Mouse (Mus musculus) hindbrain, embryonic 15.5 days (tissue): ENCODE results near the gene Ranbp9. TPM values are rescaled to one million over a fixed set of nuclear protein-coding genes. Genes with fewer than 3 reads are reported as not detected.

ENCODE experiments used
- ATAC-seq: fragments of 200-750 bp; cut with Nextera tagmentation; 2 replicates; pipeline ENCODE4 v1.8.0; 2017; ENCODE audit warnings: low read depth, moderate number of reproducible peaks, moderate TSS enrichment; ENCODE audit not compliant: low FRiP score
- H3K27ac ChIP-seq: fragments of 300-500 bp; sonication (generic); replicated peaks from 2 replicates; pipeline ENCODE4 v1.5.1; 2015; ENCODE audit warnings: mild to moderate bottlenecking, inconsistent platforms
- H3K27me3 ChIP-seq: fragments of 300-500 bp; sonication (generic); 2 replicates; pipeline ENCODE4 v1.6.1; 2015; ENCODE audit warnings: control low read depth, inconsistent platforms
- H3K36me3 ChIP-seq: fragments of 300-500 bp; sonication (generic); 2 replicates; pipeline ENCODE4 v1.6.1; 2015; ENCODE audit warnings: control low read depth, inconsistent platforms
- H3K4me1 ChIP-seq: fragments of 300-500 bp; sonication (generic); replicated peaks from 2 replicates; pipeline ENCODE4 v1.6.1; 2015; ENCODE audit warnings: control low read depth, inconsistent platforms
- H3K4me2 ChIP-seq: fragments of 300-500 bp; sonication (generic); 2 replicates; pipeline ENCODE4 v1.6.1; 2015; ENCODE audit warnings: moderate library complexity, mild to moderate bottlenecking, inconsistent platforms
- H3K4me3 ChIP-seq: fragments of 300-500 bp; sonication (generic); 2 replicates; pipeline ENCODE4 v1.5.1; 2015; ENCODE audit warnings: mild to moderate bottlenecking, inconsistent platforms
- H3K9ac ChIP-seq: fragments of 300-500 bp; sonication (generic); 2 replicates; pipeline ENCODE4 v1.6.1; 2015; ENCODE audit warnings: inconsistent platforms
- H3K9me3 ChIP-seq: fragments of 300-500 bp; sonication (generic); 2 replicates; pipeline ENCODE4 v1.6.1; 2016; ENCODE audit warnings: control low read depth, inconsistent platforms
- whole genome bisulfite sequencing: fragments of 180-500 bp; shearing (Covaris S2); methylation state at CpG from one replicate; pipeline ENCODE4 v1.1.7; 2015; 5-methylcytosine and 5-hydroxymethylcytosine counted together
- polyA plus RNA-seq: library from polyadenylated mRNA; unstranded; fragments of >200 nt; fragmentation: Nextera tagmentation; extraction: Ambion mirVana; gene quantifications from 2 replicates; pipeline ENCODE4 v1.2.1, GENCODE M21; 2015

The Ranbp9 gene
- polyA plus RNA-seq = 13.6 and 14.6 TPM in 2 replicates

GRCm38 (mm10) chr13:43480957-43481858, at the start of gene Ranbp9:
Gene Ranbp9 (minus strand): TSS chr13:43481282.
- H3K27ac ChIP-seq = peak within 1 kb of the TSS; percentile 98
- no peaks in the 10 kb centered on the region for H3K9me3 ChIP-seq
- peaks cover 32% of the 10 kb centered on the region for H3K4me1 ChIP-seq
- H3K4me3 ChIP-seq = peak within 1 kb of the TSS; percentile 89
- under 1% methylated on average over 99 of the region's 132 CpGs for WGBS
- no peaks in the 10 kb centered on the region for H3K36me3 ChIP-seq
- H3K4me2 ChIP-seq = peak within 1 kb of the TSS; percentile 70
- ATAC-seq = peak; percentile 89
- peak within 1 kb of the TSS; percentile 98 for H3K9ac ChIP-seq
- no peaks in the 10 kb centered on the region for H3K27me3 ChIP-seq

DNA sequence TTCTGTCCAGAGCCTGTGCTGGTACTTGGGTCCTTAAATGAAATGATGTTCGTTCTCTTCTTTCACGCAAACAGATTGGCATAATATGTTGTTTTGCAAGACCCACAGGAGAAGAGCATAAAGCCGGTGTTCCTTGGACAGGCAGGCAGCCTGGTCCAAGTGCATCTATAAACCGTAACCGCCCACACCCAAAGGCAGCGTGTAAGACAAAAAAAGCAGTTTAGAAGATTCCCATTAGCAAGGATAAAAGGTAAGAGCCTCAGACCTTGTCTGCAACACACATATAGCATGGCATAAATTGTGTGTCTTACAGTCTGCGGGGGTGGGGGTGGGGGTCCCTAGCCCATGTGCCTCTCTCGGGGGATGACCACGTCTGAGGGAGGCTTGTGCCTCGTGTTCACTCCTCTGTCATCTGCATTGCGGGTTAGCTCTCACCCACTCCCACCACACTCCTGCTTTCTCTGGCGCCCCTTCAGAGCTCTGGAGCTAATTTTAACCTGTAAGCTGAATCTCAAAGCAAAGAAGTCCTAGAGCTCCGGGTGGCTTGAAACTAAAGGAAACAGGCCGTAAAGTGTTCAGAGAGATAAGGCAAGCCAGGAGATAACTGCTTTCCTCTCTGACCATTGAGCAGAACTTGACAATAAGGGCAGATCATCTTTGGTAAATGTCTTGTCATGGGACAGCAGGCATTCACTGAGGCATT, 49.2 kb upstream of the Ranbp9 start:
- peak overlapping the region; percentile 67 for H3K27ac ChIP-seq
- H3K9me3 ChIP-seq = no peaks in the 10 kb centered on the region
- no peak for ATAC-seq
- peaks cover 32% of the 10 kb centered on the region for H3K4me1 ChIP-seq
- H3K36me3 ChIP-seq = no peaks in the 10 kb centered on the region
- H3K4me3 ChIP-seq = no peak overlapping the region
- no peaks in the 10 kb centered on the region for H3K27me3 ChIP-seq
- WGBS = 52% methylated on average over 14 of the region's 14 CpGs
- H3K4me2 ChIP-seq = no peak overlapping the region; the same call in 1 of the 2 replicates
- H3K9ac ChIP-seq = no peak overlapping the region

DNA sequence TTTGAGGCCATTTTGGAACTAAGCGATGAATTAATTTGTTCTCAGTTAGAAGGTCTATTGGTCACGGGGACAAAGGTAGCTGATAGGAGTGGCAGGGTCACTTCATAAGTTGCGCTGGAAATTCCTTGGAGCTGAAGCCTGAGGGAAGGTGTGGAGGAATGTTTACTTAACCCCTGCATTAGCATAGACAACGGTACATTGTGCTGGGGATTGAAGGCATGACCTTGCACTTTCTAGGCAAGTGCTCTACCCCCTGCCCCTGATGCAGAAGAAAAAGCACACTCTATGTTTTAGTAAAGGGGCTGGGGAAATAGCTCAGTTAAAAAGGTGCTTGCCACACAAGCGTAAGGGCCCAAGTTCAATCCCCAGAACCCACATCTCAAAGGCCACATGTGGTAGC, 45.2 kb upstream of the Ranbp9 start:
- Histone ChIP-seq H3K4me3 (no peak overlapping the region), H3K4me2 (no peak overlapping the region), H3K27ac (no peak overlapping the region), H3K27me3 (no peaks in the 10 kb centered on the region), H3K9me3 (no peaks in the 10 kb centered on the region), H3K36me3 (no peaks in the 10 kb centered on the region), H3K4me1 (peaks cover 33% of the 10 kb centered on the region), H3K9ac (no peak overlapping the region)
- ATAC-seq = no peak
- WGBS = 86% methylated on average over 5 of the region's 5 CpGs

- Histone ChIP-seq H3K27me3 (no peaks in the 10 kb centered on the region), H3K9me3 (no peaks in the 10 kb centered on the region), H3K4me1 (peaks cover 26% of the 10 kb centered on the region), H3K36me3 (no peaks in the 10 kb centered on the region), H3K4me3 (no peak overlapping the region), H3K9ac (no peak overlapping the region), H3K27ac (peak overlapping the region; percentile 56), H3K4me2 (no peak overlapping the region)
- ATAC-seq = no peak
- WGBS = 46% methylated on average over 16 of the region's 16 CpGs
These were observed 44.5 kb upstream of the Ranbp9 start for GRCm38 (mm10) chr13:43525363-43526134.

DNA sequence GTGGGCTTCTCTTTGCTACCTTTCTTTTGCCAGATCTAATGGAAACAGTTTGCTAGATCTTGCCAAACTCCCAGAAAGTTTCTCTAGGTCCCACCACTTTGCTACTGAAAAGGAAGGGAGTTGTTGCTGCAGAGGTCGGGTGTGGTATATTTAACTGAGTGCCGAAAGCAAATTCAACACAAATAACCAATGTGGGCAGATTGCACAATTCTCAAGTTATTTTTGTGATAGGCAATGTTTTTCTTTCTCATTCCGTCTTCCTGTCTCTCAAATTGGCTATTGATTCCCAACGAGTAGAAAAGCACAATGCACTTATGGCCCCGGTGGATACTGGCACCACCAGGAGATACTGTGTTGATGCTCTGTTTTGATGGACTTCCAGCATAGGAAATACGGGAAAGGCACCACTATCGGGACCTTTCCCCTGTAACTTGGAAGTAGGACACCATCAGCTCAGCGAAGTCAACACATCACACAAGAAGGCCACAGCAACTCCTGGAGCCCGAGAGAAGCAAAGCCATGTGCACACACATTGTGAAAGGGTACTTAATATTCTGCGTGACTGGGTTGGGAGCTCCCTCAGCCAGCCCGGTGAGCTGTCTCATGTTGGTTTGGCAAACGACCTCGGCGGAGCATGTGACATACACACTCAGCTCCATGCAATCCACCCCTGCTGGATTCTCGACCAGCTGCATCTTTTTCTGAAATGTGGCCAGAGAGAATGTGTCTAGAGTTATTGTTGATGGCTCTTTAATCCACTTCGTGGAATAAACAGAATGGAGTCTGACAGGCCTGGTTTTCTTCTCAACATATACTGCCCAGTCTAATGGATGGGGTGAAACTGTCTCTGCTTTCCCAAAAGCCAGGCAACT, 43.6 kb upstream of the Ranbp9 start:
- 48% methylated on average over 16 of the region's 16 CpGs for WGBS
- peak overlapping the region; percentile 56 for H3K27ac ChIP-seq
- no peaks in the 10 kb centered on the region for H3K36me3 ChIP-seq
- no peaks in the 10 kb centered on the region for H3K27me3 ChIP-seq
- H3K4me1 ChIP-seq = peaks cover 20% of the 10 kb centered on the region
- H3K4me2 ChIP-seq = no peak overlapping the region
- no peak overlapping the region for H3K9ac ChIP-seq
- no peak overlapping the region for H3K4me3 ChIP-seq
- ATAC-seq = peak; percentile 76
- no peaks in the 10 kb centered on the region for H3K9me3 ChIP-seq

GRCm38 (mm10) chr13:43523906-43524480, 42.9 kb upstream of the Ranbp9 start:
- no peak for ATAC-seq
- Histone ChIP-seq H3K27me3 (no peaks in the 10 kb centered on the region), H3K27ac (no peak overlapping the region), H3K9ac (no peak overlapping the region), H3K36me3 (no peaks in the 10 kb centered on the region), H3K9me3 (no peaks in the 10 kb centered on the region), H3K4me1 (peaks cover 20% of the 10 kb centered on the region), H3K4me3 (no peak overlapping the region), H3K4me2 (no peak overlapping the region)
- WGBS = 68% methylated on average over 7 of the region's 7 CpGs

DNA sequence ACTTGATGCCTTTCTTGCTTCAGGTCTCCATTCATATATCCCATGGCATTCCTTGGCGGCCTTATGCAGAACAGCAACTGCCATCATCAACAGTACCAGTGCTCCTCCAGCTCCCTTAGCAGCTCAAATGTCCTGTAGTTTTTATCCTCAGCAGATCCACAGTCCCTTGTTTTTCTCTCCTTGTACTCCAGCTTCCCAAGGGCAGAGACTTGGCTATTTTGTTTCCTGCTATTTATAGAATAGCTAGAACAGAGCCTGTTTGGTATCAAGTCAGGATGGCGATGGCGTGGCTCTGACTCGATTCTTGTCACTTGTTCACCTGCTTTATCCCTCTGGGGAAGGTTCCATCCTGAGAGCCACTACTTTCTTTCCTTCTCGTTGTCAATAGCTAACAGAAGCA, 40.9 kb upstream of the Ranbp9 start:
- H3K27ac ChIP-seq = no peak overlapping the region
- no peaks in the 10 kb centered on the region for H3K27me3 ChIP-seq
- WGBS = 90% methylated on average over 5 of the region's 5 CpGs
- H3K4me3 ChIP-seq = no peak overlapping the region
- ATAC-seq = no peak
- no peak overlapping the region for H3K4me2 ChIP-seq
- no peak overlapping the region for H3K9ac ChIP-seq
- H3K36me3 ChIP-seq = no peaks in the 10 kb centered on the region
- H3K9me3 ChIP-seq = no peaks in the 10 kb centered on the region
- peaks cover 26% of the 10 kb centered on the region for H3K4me1 ChIP-seq

DNA sequence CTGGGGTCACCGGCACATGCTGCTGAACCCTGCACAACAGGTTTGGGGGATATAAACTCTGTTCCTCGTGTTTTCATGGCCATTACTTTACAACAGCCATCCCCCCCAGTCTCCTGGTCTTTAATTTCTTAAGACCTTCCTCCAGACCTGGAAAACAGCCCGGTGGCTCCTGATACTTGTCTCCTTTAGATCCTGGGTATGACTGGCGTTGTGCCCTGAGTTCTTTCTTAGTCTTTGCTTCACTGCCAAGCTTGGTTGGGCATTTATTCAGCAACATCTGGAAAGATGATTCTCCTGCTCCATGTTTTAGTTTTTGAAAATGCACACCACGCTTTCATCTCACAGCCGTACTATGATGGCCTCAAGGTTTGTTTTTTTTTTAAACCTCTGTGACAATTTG, 38.2 kb upstream of the Ranbp9 start:
- Histone ChIP-seq H3K27ac (no peak overlapping the region), H3K4me3 (no peak overlapping the region), H3K36me3 (no peaks in the 10 kb centered on the region), H3K9me3 (no peaks in the 10 kb centered on the region), H3K4me1 (peaks cover 11% of the 10 kb centered on the region; the same call in 1 of the 2 replicates), H3K4me2 (no peak overlapping the region), H3K9ac (no peak overlapping the region), H3K27me3 (no peaks in the 10 kb centered on the region)
- WGBS = 86% methylated on average over 6 of the region's 6 CpGs
- ATAC-seq = no peak

DNA sequence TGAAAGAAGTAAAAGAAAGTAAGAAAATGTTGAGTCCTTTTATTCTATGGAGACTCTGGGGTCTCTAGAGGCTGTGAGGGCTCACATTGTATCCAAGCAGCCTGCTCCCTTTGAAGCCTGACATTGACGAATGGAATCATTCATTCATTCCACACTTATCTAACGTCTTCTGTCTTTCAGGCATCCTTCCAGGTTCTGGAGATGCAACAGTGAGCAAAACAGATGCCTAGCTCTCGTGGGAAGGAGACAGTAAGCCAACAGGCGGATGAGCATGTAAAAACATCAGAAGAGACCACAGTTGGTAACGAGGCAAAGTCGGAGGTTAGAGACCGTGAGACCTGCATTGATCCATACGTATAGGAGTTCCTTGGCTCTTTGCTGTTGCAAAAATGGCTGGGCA, 36.3 kb upstream of the Ranbp9 start:
- Histone ChIP-seq H3K4me3 (no peak overlapping the region), H3K9me3 (no peaks in the 10 kb centered on the region), H3K4me1 (peaks cover 7% of the 10 kb centered on the region; the same call in 1 of the 2 replicates), H3K9ac (no peak overlapping the region), H3K27me3 (no peaks in the 10 kb centered on the region), H3K27ac (no peak overlapping the region), H3K36me3 (no peaks in the 10 kb centered on the region), H3K4me2 (no peak overlapping the region)
- ATAC-seq = no peak
- 42% methylated on average over 8 of the region's 8 CpGs for WGBS

GRCm38 (mm10) chr13:43516931-43517330, 35.8 kb upstream of the Ranbp9 start:
- ATAC-seq = 0 out of 2 replicates have a peak, but pooled peaks have one; percentile 48
- Histone ChIP-seq H3K27me3 (no peaks in the 10 kb centered on the region), H3K27ac (no peak overlapping the region), H3K9ac (no peak overlapping the region), H3K9me3 (no peaks in the 10 kb centered on the region), H3K4me1 (peaks cover 7% of the 10 kb centered on the region; the same call in 1 of the 2 replicates), H3K36me3 (no peaks in the 10 kb centered on the region), H3K4me3 (no peak overlapping the region), H3K4me2 (no peak overlapping the region)
- WGBS = 24% methylated on average over 6 of the region's 6 CpGs

GRCm38 (mm10) chr13:43516119-43516518, 35.0 kb upstream of the Ranbp9 start:
- Histone ChIP-seq H3K36me3 (no peaks in the 10 kb centered on the region), H3K4me3 (no peak overlapping the region), H3K9me3 (no peaks in the 10 kb centered on the region), H3K4me1 (peaks cover 7% of the 10 kb centered on the region; the same call in 1 of the 2 replicates), H3K4me2 (no peak overlapping the region), H3K27me3 (no peaks in the 10 kb centered on the region), H3K27ac (no peak overlapping the region), H3K9ac (no peak overlapping the region)
- no peak for ATAC-seq
- 94% methylated on average over 5 of the region's 5 CpGs for WGBS
